Mouse (Mus musculus): Measurements from ENCODE around the gene Mettl15. TPM values are rescaled to one million over a fixed set of nuclear protein-coding genes. Genes with fewer than 3 reads are reported as not detected.

Mettl15 gene
- total and polyA plus RNA-seq, 2 experiments from 2014 or later = 5.9 to 7.4 TPM

DNA sequence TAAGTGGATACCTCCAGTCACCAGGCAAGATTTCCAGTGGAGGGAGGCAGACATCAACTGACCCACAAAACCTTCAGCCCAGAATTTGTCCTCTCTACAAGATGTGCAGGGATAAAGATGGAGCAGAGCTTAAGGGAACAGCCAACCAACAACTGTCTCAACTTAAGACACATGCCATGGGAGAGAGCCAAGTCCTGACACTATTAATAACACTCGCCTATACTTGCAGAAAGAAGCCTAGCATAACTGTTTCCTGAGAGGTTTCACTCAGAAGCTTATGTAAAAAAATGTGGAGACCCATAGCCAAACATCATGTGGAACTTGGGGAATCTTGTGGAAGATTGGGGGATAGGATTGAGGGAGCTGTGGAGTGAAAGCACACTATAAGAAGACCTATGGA is 124.4 kb downstream of the Mettl15 start:
- H3K9me3 ChIP-seq (ENCODE audit: low read length) = no peaks in the 10 kb centered on the region
- no peaks in the 10 kb centered on the region for H3K4me1 ChIP-seq (ENCODE audit: insufficient read depth, low read length)
- no peak overlapping the region for H3K4me3 ChIP-seq (ENCODE audit: low read depth, low read length)
- no peak for TF ChIP-seq CTCF (IDR thresholded peaks at IDR 0.05)
- no peak overlapping the region for H3K4me2 ChIP-seq (ENCODE audit: low read depth, low read length, poor library complexity, severe bottlenecking)
- H3K27ac ChIP-seq (ENCODE audit: low read depth, low read length) = no peak overlapping the region
- no peak for DNase-seq (ENCODE audit: low spot score)
- 95% methylated on average over 1 of the region's 1 CpGs for WGBS
- H3K36me3 ChIP-seq (ENCODE audit: insufficient read depth, low read length) = no peaks in the 10 kb centered on the region
- no peak for ATAC-seq (ENCODE audit: low FRiP score)
- no peak overlapping the region for H3K9ac ChIP-seq (replicated peaks; ENCODE audit: low read length, poor library complexity, severe bottlenecking)
- H3K27me3 ChIP-seq (ENCODE audit: insufficient read depth, low read length) = no peaks in the 10 kb centered on the region

DNA sequence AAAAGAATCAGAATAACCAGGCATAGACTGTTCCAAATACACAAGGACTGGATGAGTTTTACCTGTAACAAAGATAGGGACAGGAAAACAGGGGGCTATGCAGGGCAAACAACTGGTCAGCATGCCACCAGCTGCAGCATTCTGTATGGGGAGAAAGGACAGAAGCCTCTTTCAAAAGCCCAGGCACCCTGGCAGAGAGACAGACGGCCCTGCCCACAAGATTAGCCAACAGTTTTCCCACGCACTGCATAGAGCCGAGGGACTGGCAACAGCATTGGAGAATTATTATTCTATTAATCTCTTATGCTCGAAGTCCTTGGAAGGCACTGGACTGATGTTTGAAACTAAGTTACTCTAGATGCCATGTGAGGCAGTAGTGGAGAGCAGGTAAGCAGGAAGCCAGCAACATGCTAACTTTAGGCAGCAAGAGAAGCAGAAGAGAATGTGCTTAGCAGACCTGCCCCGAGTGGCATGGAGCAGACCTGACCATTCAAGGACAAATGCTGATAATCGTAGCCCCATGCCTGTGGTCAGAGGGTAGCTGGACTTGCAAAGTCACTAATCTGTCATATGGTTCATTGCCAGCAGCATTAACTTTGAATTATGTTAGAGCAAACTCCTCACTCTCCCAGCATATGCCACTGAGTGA is 127.0 kb downstream of the Mettl15 start:
- no peaks in the 10 kb centered on the region for H3K27me3 ChIP-seq (ENCODE audit: insufficient read depth, low read length)
- no peak overlapping the region for H3K4me2 ChIP-seq (ENCODE audit: low read depth, low read length, poor library complexity, severe bottlenecking)
- no peak for TF ChIP-seq CTCF (IDR thresholded peaks at IDR 0.05)
- no peaks in the 10 kb centered on the region for H3K4me1 ChIP-seq (ENCODE audit: insufficient read depth, low read length)
- no peak overlapping the region for H3K9ac ChIP-seq (replicated peaks; ENCODE audit: low read length, poor library complexity, severe bottlenecking)
- ATAC-seq (ENCODE audit: low FRiP score) (no peak), DNase-seq (ENCODE audit: low spot score) (peak; percentile 6)
- H3K27ac ChIP-seq (ENCODE audit: low read depth, low read length) = no peak overlapping the region
- WGBS = 39% methylated on average over 6 of the region's 6 CpGs
- no peaks in the 10 kb centered on the region for H3K9me3 ChIP-seq (ENCODE audit: low read length)
- no peak overlapping the region for H3K4me3 ChIP-seq (ENCODE audit: low read depth, low read length)
- no peaks in the 10 kb centered on the region for H3K36me3 ChIP-seq (ENCODE audit: insufficient read depth, low read length)

DNA sequence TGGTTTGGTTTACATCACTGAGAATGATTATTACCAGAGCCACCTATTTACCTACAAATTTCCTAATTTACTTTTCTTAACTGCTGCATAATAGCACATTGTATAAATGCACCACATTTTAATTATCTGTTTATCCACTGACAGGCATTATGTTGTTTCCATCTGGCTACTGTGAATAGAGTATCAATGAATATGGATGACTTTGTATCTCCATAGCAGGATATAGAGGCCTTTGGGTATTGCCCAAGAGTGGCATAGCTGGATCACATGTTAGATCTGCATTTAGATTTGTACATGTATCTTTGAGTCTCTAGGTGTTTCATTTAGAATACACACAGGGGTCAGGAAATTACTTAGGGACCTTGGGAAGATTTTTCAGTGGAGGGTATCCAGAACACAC is 133.3 kb downstream of the Mettl15 start:
- Histone ChIP-seq H3K4me3 (ENCODE audit: low read depth, low read length) (no peak overlapping the region), H3K27me3 (ENCODE audit: insufficient read depth, low read length) (no peaks in the 10 kb centered on the region), H3K9ac (replicated peaks; ENCODE audit: low read length, poor library complexity, severe bottlenecking) (no peak overlapping the region), H3K4me1 (ENCODE audit: insufficient read depth, low read length) (no peaks in the 10 kb centered on the region), H3K4me2 (ENCODE audit: low read depth, low read length, poor library complexity, severe bottlenecking) (no peak overlapping the region), H3K9me3 (ENCODE audit: low read length) (no peaks in the 10 kb centered on the region), H3K27ac (ENCODE audit: low read depth, low read length) (no peak overlapping the region), H3K36me3 (ENCODE audit: insufficient read depth, low read length) (no peaks in the 10 kb centered on the region)
- DNase-seq (ENCODE audit: low spot score) (no peak), ATAC-seq (ENCODE audit: low FRiP score) (no peak)
- no peak for TF ChIP-seq CTCF (IDR thresholded peaks at IDR 0.05)

DNA sequence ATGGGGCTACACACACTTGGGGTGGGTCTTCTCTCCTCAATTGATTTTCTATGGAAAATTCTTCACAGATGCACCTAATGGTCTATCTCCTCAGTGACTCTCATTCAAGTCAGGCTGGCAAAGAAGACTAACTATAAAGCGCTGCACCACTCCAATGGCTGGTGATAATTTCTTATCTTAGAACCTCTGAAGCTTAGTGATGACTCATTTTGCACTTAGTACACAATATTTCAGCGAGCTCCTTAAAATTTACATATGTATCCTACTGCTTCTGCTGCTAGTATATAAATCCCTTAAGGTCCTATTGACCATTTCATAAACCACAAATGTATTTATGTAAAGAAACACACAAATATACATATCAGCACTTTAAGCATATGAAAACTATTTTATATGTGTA is 136.1 kb downstream of the Mettl15 start:
- Histone ChIP-seq H3K27me3 (ENCODE audit: insufficient read depth, low read length) (no peaks in the 10 kb centered on the region), H3K4me2 (ENCODE audit: low read depth, low read length, poor library complexity, severe bottlenecking) (no peak overlapping the region), H3K9me3 (ENCODE audit: low read length) (no peaks in the 10 kb centered on the region), H3K4me3 (ENCODE audit: low read depth, low read length) (no peak overlapping the region), H3K36me3 (ENCODE audit: insufficient read depth, low read length) (no peaks in the 10 kb centered on the region), H3K4me1 (ENCODE audit: insufficient read depth, low read length) (no peaks in the 10 kb centered on the region), H3K27ac (ENCODE audit: low read depth, low read length) (no peak overlapping the region), H3K9ac (replicated peaks; ENCODE audit: low read length, poor library complexity, severe bottlenecking) (no peak overlapping the region)
- TF ChIP-seq CTCF (IDR thresholded peaks at IDR 0.05) = no peak
- ATAC-seq (ENCODE audit: low FRiP score) (no peak), DNase-seq (ENCODE audit: low spot score) (no peak)
- WGBS = 98% methylated on average over 2 of the region's 2 CpGs

DNA sequence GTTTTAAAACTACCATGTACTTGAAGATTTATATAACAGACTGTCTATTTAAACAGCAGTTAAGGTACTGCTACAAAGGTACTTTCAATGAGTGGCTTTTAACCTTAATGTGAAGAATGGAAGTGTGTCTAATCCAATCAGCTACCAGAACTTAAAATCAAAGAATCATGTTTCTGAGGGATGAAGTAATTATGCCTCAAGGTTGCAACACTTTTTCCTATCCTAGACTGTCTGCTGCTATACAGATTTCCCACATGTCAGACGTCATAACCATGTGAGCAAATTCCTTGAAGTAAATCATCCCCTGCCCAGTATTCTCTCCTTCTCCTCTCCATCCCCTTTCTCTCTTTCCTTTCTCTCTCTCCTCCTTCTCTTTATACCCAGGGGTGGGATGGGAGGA is 140.2 kb downstream of the Mettl15 start:
- Histone ChIP-seq H3K4me3 (ENCODE audit: low read depth, low read length) (no peak overlapping the region), H3K4me1 (ENCODE audit: insufficient read depth, low read length) (no peaks in the 10 kb centered on the region), H3K27ac (ENCODE audit: low read depth, low read length) (no peak overlapping the region), H3K4me2 (ENCODE audit: low read depth, low read length, poor library complexity, severe bottlenecking) (no peak overlapping the region), H3K36me3 (ENCODE audit: insufficient read depth, low read length) (no peaks in the 10 kb centered on the region), H3K9me3 (ENCODE audit: low read length) (no peaks in the 10 kb centered on the region), H3K9ac (replicated peaks; ENCODE audit: low read length, poor library complexity, severe bottlenecking) (no peak overlapping the region), H3K27me3 (ENCODE audit: insufficient read depth, low read length) (no peaks in the 10 kb centered on the region)
- no peak for TF ChIP-seq CTCF (IDR thresholded peaks at IDR 0.05)
- 62% methylated on average over 1 of the region's 1 CpGs for WGBS
- ATAC-seq (ENCODE audit: low FRiP score) (no peak), DNase-seq (ENCODE audit: low spot score) (no peak)

DNA sequence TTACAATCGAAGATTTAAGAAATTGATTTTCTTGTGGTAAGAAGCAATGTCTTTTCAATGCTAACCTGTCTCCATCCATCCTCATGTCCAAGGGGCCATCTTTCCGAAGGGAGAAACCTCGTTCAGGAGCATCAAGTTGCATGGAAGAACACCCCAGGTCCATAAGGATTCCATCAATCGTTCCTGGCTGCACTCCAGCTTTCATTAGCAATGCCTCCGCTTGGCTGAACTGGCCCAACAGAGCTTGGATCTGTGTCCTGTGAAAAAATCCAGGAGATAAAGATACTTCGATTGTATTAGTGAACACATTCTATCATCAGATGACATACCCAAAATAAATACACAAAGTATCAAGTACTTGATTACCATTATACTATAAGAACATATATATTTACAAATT is 143.3 kb downstream of the Mettl15 start:
- no peak overlapping the region for H3K4me3 ChIP-seq (ENCODE audit: low read depth, low read length)
- ATAC-seq (ENCODE audit: low FRiP score) (no peak), DNase-seq (ENCODE audit: low spot score) (peak; percentile 63)
- H3K27ac ChIP-seq (ENCODE audit: low read depth, low read length) = no peak overlapping the region
- no peaks in the 10 kb centered on the region for H3K9me3 ChIP-seq (ENCODE audit: low read length)
- no peak overlapping the region for H3K4me2 ChIP-seq (ENCODE audit: low read depth, low read length, poor library complexity, severe bottlenecking)
- 88% methylated on average over 6 of the region's 6 CpGs for WGBS
- no peaks in the 10 kb centered on the region for H3K27me3 ChIP-seq (ENCODE audit: insufficient read depth, low read length)
- no peak overlapping the region for H3K9ac ChIP-seq (replicated peaks; ENCODE audit: low read length, poor library complexity, severe bottlenecking)
- H3K36me3 ChIP-seq (ENCODE audit: insufficient read depth, low read length) = no peaks in the 10 kb centered on the region
- no peak for TF ChIP-seq CTCF (IDR thresholded peaks at IDR 0.05)
- H3K4me1 ChIP-seq (ENCODE audit: insufficient read depth, low read length) = no peaks in the 10 kb centered on the region
